Mouse (Mus musculus) G1E (cell line): ENCODE results near the gene Dscam.

Experiments
- CTCF ChIP-seq: IDR thresholded peaks from 2 replicates; pipeline ENCODE4 v1.5.1; 2012; ENCODE audit warnings: low read depth, low read length, inconsistent platforms, mixed read lengths
- GATA1 ChIP-seq: IDR thresholded peaks from 2 replicates; pipeline ENCODE4 v1.6.1; 2012; ENCODE audit warnings: borderline replicate concordance, low read length, inconsistent platforms, mixed read lengths
- POLR2AphosphoS5 ChIP-seq: IDR thresholded peaks from 2 replicates; pipeline ENCODE4 v1.6.1; 2012; ENCODE audit warnings: low read depth, low read length, inconsistent platforms; ENCODE audit not compliant: insufficient replicate concordance

DNA sequence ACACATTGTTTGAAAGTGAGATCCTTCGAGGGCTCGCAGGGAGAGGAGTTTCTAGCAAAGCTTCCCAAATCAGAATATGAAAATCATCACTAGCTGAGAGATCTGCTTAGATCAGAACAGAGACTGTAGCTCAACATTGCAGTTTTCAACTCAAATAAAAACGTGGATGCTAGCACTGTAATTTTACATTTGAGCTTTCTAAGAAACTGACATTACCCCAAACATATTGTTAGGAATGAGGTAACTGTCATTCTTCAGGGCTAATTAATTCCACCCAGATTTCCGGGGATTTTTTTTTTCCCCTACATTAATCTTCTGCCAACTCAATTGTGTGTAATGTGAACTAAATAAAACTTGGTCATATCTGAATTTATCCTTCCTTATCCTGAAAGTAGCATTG lies 110.3 kb downstream of the Dscam start:
- TF ChIP-seq CTCF = no peak
- no peak for TF ChIP-seq GATA1
- no peak for TF ChIP-seq POLR2AphosphoS5
